Mouse (Mus musculus) adipose tissue, adult 10 weeks (tissue): Measurements from ENCODE around the gene Arhgef10l. TPM values are rescaled to one million over a fixed set of nuclear protein-coding genes. Genes with fewer than 3 reads are reported as not detected.

Experiments
- polyA plus RNA-seq: library from polyadenylated mRNA; stranded (reverse); fragments of 350-450 nt; fragmentation: Illumina TruSeq; extraction: RNeasy Lipid Tissue Mini Kit (QIAGEN cat#74804); gene quantifications from one replicate; pipeline ENCODE4 v1.2.3, GENCODE M21; 2014; ENCODE audit warnings: low read depth, low replicate concordance

Arhgef10l gene
- 22.7 TPM for polyA plus RNA-seq

GRCm38 (mm10) chr4:140665760-140666159, at the start of gene Arhgef10l:
Arhgef10l (minus strand) TSS chr4:140666012.

DNA sequence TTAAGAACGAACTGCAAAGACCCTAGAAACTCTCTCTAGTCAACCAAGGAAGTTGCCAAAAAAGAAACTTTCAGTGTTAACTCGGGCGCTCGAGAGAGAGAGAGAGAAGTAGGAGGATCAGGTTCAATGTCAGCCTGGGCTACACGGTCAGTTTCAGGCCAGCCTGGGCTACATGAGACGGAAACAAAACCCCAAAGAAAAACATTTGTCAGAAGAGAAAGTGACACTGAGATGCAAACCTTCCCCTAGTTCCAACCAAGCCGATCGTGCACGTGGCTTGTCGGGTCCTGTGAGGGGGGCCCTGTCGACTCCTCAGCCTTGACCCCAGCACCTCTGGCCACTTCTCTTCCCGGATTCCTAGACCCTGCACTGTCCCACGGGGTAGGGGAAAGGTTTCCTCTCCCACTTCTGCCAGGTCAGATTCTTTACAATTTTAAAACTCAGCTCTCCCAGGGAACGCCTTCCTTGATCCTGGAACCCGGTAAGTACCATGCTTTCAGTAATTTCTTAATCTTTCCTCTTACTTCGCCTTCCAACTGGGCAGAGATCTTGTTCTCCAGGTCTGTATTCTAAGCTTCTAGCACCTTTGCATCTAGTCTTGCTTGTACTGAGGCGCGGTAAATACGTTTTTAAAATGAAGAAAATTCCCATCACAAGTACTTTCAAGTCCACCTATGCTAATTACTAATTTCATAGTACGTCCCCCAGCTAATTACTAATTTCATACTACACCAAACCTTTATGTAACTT, 34.6 kb upstream of the Arhgef10l start, which contains the start of gene Rcc2:
Rcc2 (plus strand) TSS at position 273 of the 750 bp plus-strand sequence.

Other genes with a start within 250 kb of the Arhgef10l start
- 46.1 TPM for gene Rcc2, start 34.5 kb upstream of the Arhgef10l start, polyA plus RNA-seq
- not detected for gene Padi6, start 76.6 kb upstream of the Arhgef10l start, polyA plus RNA-seq
- gene Padi4, start 108.2 kb upstream of the Arhgef10l start, polyA plus RNA-seq: 1.4 TPM
- 0.09 TPM for gene Padi3, start 144.6 kb upstream of the Arhgef10l start, polyA plus RNA-seq
- gene Padi1, start 179.8 kb upstream of the Arhgef10l start, polyA plus RNA-seq: 0.20 TPM
- 24.0 TPM for gene Padi2, start 240.3 kb upstream of the Arhgef10l start, polyA plus RNA-seq